Mouse (Mus musculus): ENCODE measurements around the gene Pex3. TPM values are rescaled to one million over a fixed set of nuclear protein-coding genes. Genes with fewer than 3 reads are reported as not detected.
"Not testable (repeated sequence)": the region's sequence is repeated elsewhere in the genome, so short reads cannot be mapped to it uniquely, and the experiment has no call there.

Pex3 gene
- total and polyA plus RNA-seq, 2 experiments from 2014 or later: 25.0 to 46.8 TPM

DNA sequence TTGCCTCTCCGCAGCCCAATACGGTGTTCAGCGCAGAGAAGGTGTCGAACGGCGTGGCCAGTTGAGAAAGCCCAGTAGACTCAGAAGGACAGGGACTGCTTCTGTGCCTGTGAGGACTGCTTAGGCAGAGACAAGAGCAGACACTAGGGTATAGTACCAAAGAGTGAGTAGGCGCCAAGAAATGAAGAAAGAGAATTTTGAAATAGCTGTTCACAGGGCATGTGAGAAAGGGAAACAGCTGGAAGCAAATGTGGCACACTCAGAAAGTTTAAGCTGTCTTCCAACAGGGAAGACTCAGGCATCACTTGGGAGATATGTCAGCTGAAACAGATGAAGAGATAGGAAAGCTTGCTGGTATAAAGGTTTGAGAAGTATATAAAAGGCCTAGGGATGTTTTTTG, 16.2 kb downstream of the Pex3 start:
- H3K9me3 ChIP-seq (replicated peaks; ENCODE audit: control insufficient read depth, low read length): no peaks in the 10 kb centered on the region
- H3K27me3 ChIP-seq (ENCODE audit: control insufficient read depth, insufficient read depth, low read length): no peaks in the 10 kb centered on the region
- H3K4me1 ChIP-seq (ENCODE audit: control insufficient read depth, insufficient read depth): peaks cover 6% of the 10 kb centered on the region
- H3K36me3 ChIP-seq (replicated peaks; ENCODE audit: control insufficient read depth, insufficient read depth, low read length): peaks cover 42% of the 10 kb centered on the region
- DNase-seq (ENCODE audit: low spot score) (no peak), ATAC-seq (ENCODE audit: insufficient read depth, low read depth) (no peak)
- H3K9ac ChIP-seq (replicated peaks; ENCODE audit: low read depth, low read length): no peak overlapping the region
- H3K27ac ChIP-seq (ENCODE audit: low read depth): no peak overlapping the region
- no peak overlapping the region for H3K4me3 ChIP-seq (ENCODE audit: low read depth, low read length)
- H3K4me2 ChIP-seq (ENCODE audit: low read depth, low read length): no peak overlapping the region
- TF ChIP-seq CTCF (IDR thresholded peaks at IDR 0.05; ENCODE audit: low read depth) (no peak), EP300 (IDR thresholded peaks at IDR 0.05; ENCODE audit: low read depth) (no peak)
- 96% methylated on average over 7 of the region's 7 CpGs for WGBS

DNA sequence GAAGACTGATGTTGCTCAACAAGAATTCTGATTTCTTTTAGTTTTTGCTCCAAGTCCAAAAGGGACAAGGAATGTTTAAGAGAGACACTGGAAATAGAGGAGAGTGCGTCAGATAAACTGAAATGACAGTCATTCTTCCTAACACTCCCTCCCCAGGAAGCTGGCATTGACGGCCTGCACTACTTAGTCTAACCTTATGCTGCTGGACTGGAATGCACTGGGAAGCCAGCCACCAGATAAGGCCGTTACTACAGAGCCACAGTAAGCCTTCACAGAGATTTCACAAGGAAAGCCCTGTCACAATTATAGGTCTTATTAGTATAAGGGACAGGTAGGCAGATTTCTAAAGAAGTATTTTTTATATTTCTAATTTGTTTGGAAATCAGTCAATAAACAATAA, 18.2 kb downstream of the Pex3 start:
- DNase-seq (ENCODE audit: low spot score) (peak; percentile 81), ATAC-seq (ENCODE audit: insufficient read depth, low read depth) (peak; percentile 93)
- Histone ChIP-seq H3K27me3 (ENCODE audit: control insufficient read depth, insufficient read depth, low read length) (no peaks in the 10 kb centered on the region), H3K4me2 (ENCODE audit: low read depth, low read length) (peak overlapping the region; percentile 23; the same call in 1 of the 2 replicates), H3K4me3 (ENCODE audit: low read depth, low read length) (no peak overlapping the region), H3K27ac (ENCODE audit: low read depth) (peak overlapping the region; percentile 39), H3K9me3 (replicated peaks; ENCODE audit: control insufficient read depth, low read length) (no peaks in the 10 kb centered on the region), H3K4me1 (ENCODE audit: control insufficient read depth, insufficient read depth) (peaks cover 6% of the 10 kb centered on the region), H3K9ac (replicated peaks; ENCODE audit: low read depth, low read length) (no peak overlapping the region), H3K36me3 (replicated peaks; ENCODE audit: control insufficient read depth, insufficient read depth, low read length) (peaks cover 49% of the 10 kb centered on the region)
- WGBS: 18% methylated on average over 3 of the region's 3 CpGs
- 0 out of 2 replicates have a peak, but pooled peaks have one; percentile 36 for TF ChIP-seq EP300 (IDR thresholded peaks at IDR 0.05; ENCODE audit: low read depth)
- no peak for TF ChIP-seq CTCF (IDR thresholded peaks at IDR 0.05; ENCODE audit: low read depth)

DNA sequence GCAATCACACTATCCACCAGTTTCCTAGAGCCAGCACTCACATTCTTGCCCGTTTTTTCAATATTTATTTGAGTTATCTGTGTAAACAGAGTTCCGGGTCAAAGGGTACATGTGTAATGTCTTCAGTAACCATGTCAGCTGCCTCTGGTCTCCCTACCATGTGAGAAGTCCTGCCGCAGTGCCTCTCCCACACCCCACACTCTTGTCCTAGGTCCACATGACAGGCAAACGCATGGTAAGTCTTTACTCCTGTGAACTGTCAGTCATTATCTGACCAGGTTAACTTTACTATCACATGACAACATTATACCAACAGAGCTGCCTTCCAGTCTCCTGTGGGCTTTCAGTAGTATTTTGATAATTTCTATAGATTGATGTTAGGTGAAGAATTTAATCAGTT, 24.8 kb downstream of the Pex3 start:
- Histone ChIP-seq H3K4me1 (ENCODE audit: control insufficient read depth, insufficient read depth) (no peaks in the 10 kb centered on the region), H3K27ac (ENCODE audit: low read depth) (no peak overlapping the region), H3K4me2 (ENCODE audit: low read depth, low read length) (no peak overlapping the region), H3K36me3 (replicated peaks; ENCODE audit: control insufficient read depth, insufficient read depth, low read length) (peaks cover 52% of the 10 kb centered on the region), H3K27me3 (ENCODE audit: control insufficient read depth, insufficient read depth, low read length) (no peaks in the 10 kb centered on the region), H3K9me3 (replicated peaks; ENCODE audit: control insufficient read depth, low read length) (no peaks in the 10 kb centered on the region), H3K4me3 (ENCODE audit: low read depth, low read length) (no peak overlapping the region), H3K9ac (replicated peaks; ENCODE audit: low read depth, low read length) (no peak overlapping the region)
- TF ChIP-seq CTCF (IDR thresholded peaks at IDR 0.05; ENCODE audit: low read depth) (no peak), EP300 (IDR thresholded peaks at IDR 0.05; ENCODE audit: low read depth) (no peak)
- 79% methylated on average over 4 of the region's 4 CpGs for WGBS
- DNase-seq (ENCODE audit: low spot score) (no peak), ATAC-seq (ENCODE audit: insufficient read depth, low read depth) (no peak)

DNA sequence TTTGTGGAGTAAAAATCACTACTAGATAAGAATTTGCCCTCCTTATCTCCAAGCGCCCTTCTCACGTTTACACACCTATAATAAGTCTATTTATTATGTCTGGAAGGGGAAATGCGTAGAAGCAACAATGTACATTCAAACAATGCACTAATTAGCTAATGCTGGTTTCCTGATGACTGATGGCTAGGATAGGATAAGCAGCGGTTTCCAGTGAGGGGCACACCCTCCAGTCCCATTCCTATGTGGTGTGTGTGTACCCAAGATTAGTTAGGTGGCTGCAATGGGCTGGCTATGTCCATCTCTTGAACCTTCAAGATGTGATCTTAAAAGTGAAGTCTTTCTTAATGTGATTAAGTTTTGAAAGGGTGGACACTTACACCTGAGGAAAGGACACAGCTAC, 31.1 kb downstream of the Pex3 start:
- 73% methylated on average over 4 of the region's 4 CpGs for WGBS
- ATAC-seq (ENCODE audit: insufficient read depth, low read depth): no peak

DNA sequence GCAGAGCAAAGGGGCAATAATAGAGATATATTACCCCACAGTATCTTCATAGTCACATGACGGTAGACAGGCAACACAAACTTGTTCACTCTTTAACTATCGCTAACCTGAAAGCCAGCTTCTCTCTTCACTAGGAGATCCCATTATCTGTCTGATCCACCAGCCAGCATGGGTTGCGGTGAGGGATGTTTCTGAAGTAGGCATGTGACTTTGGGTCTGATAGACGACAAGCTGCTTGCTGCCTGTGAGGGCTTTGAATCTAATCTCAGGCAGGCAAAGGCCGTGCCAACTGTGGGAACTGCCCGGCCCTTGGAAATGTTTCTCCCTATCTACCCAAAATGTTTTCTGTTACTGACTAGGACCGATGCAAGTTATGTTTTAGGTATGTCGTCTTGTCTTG, 50.6 kb downstream of the Pex3 start:
- Histone ChIP-seq H3K9me3 (replicated peaks; ENCODE audit: control insufficient read depth, low read length) (no peaks in the 10 kb centered on the region), H3K4me3 (ENCODE audit: low read depth, low read length) (peak overlapping the region; percentile 66), H3K4me1 (ENCODE audit: control insufficient read depth, insufficient read depth) (peaks cover 11% of the 10 kb centered on the region), H3K9ac (replicated peaks; ENCODE audit: low read depth, low read length) (no peak overlapping the region; the same call in 1 of the 2 replicates), H3K4me2 (ENCODE audit: low read depth, low read length) (peak overlapping the region; percentile 70), H3K27ac (ENCODE audit: low read depth) (peak overlapping the region; percentile 70), H3K27me3 (ENCODE audit: control insufficient read depth, insufficient read depth, low read length) (no peaks in the 10 kb centered on the region), H3K36me3 (replicated peaks; ENCODE audit: control insufficient read depth, insufficient read depth, low read length) (peaks cover 31% of the 10 kb centered on the region)
- peak; percentile 26 for DNase-seq (ENCODE audit: low spot score)
- TF ChIP-seq CTCF (IDR thresholded peaks at IDR 0.05; ENCODE audit: low read depth): no peak
- 0 out of 2 replicates have a peak, but pooled peaks have one; percentile 48 for TF ChIP-seq EP300 (IDR thresholded peaks at IDR 0.05; ENCODE audit: low read depth)
- WGBS: 34% methylated on average over 8 of the region's 8 CpGs
- peak; percentile 22 for ATAC-seq (ENCODE audit: insufficient read depth, low read depth)

More for the DNA sequence above, 31.1 kb downstream of the Pex3 start:
- H3K4me3 ChIP-seq (ENCODE audit: low read depth, low read length): no peak overlapping the region
- H3K27me3 ChIP-seq (ENCODE audit: control insufficient read depth, insufficient read depth, low read length): no peaks in the 10 kb centered on the region
- H3K4me1 ChIP-seq (ENCODE audit: control insufficient read depth, insufficient read depth): no peaks in the 10 kb centered on the region
- no peak overlapping the region for H3K27ac ChIP-seq (ENCODE audit: low read depth)
- no peak for DNase-seq (ENCODE audit: low spot score)
- no peaks in the 10 kb centered on the region for H3K9me3 ChIP-seq (replicated peaks; ENCODE audit: control insufficient read depth, low read length)
- no peak overlapping the region for H3K9ac ChIP-seq (replicated peaks; ENCODE audit: low read depth, low read length)
- TF ChIP-seq CTCF (IDR thresholded peaks at IDR 0.05; ENCODE audit: low read depth): no peak
- no peak for TF ChIP-seq EP300 (IDR thresholded peaks at IDR 0.05; ENCODE audit: low read depth)
- no peak overlapping the region for H3K4me2 ChIP-seq (ENCODE audit: low read depth, low read length)
- H3K36me3 ChIP-seq (replicated peaks; ENCODE audit: control insufficient read depth, insufficient read depth, low read length): peaks cover 9% of the 10 kb centered on the region; the same call in 1 of the 2 replicates

DNA sequence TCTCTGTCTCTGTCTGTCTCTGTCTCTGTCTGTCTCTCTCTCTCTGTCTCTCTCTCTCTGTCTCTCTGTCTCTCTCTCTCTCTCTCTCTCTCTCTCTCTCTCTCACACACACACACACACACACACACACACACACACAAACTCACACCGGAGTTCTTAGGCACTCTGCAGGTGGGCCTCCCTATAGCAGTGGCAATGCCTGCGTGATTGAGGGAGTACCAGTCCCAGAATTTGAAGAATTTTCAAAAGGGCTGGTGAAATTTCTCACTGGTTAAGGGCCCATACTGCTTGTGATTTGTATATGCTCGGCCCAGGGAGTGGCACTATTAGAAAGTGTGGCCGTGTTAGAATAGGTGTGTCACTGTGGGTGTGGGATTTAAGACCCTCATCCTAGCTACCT, 51.4 kb downstream of the Pex3 start:
- not testable (repeated sequence) for DNase-seq (ENCODE audit: low spot score); H3K9me3 ChIP-seq (replicated peaks; ENCODE audit: control insufficient read depth, low read length); H3K27me3 ChIP-seq (ENCODE audit: control insufficient read depth, insufficient read depth, low read length); ATAC-seq (ENCODE audit: insufficient read depth, low read depth)
- H3K9ac ChIP-seq (replicated peaks; ENCODE audit: low read depth, low read length): peak overlapping the region; percentile 56
- H3K4me1 ChIP-seq (ENCODE audit: control insufficient read depth, insufficient read depth): peaks cover 17% of the 10 kb centered on the region
- peak overlapping the region; percentile 66 for H3K4me3 ChIP-seq (ENCODE audit: low read depth, low read length)
- WGBS: 44% methylated on average over 4 of the region's 4 CpGs
- H3K27ac ChIP-seq (ENCODE audit: low read depth): peak overlapping the region; percentile 70
- H3K4me2 ChIP-seq (ENCODE audit: low read depth, low read length): peak overlapping the region; percentile 70
- peaks cover 25% of the 10 kb centered on the region for H3K36me3 ChIP-seq (replicated peaks; ENCODE audit: control insufficient read depth, insufficient read depth, low read length)
